Mouse (Mus musculus) testis, adult 2 months (tissue): ENCODE measurements around the gene Cdh15. TPM values are rescaled to one million over a fixed set of nuclear protein-coding genes. Genes with fewer than 3 reads are reported as not detected.

ENCODE experiments used
- H3K27ac ChIP-seq: fragments of 200-500 bp; 2 replicates; pipeline ENCODE4 v1.5.1; 2012; ENCODE audit warnings: low read depth, low read length; ENCODE audit not compliant: control insufficient read depth, insufficient read depth
- H3K27me3 ChIP-seq: fragments of 200-500 bp; 2 replicates; pipeline ENCODE4 v1.6.1; 2012; ENCODE audit warnings: mild to moderate bottlenecking, low read length, moderate library complexity; ENCODE audit not compliant: control insufficient read depth, insufficient read depth
- H3K36me3 ChIP-seq: fragments of 200-500 bp; 2 replicates; pipeline ENCODE4 v1.6.1; 2012; ENCODE audit warnings: mild to moderate bottlenecking, low read length; ENCODE audit not compliant: control insufficient read depth, insufficient read depth
- H3K4me1 ChIP-seq: fragments of 200-500 bp; 2 replicates; pipeline ENCODE4 v1.6.1; 2012; ENCODE audit warnings: low read length; ENCODE audit not compliant: control insufficient read depth, insufficient read depth
- H3K4me3 ChIP-seq: fragments of 200-500 bp; 2 replicates; pipeline ENCODE4 v1.5.1; 2012; ENCODE audit warnings: low read depth, mild to moderate bottlenecking, low read length, moderate library complexity, mixed read lengths; ENCODE audit not compliant: control insufficient read depth
- CTCF ChIP-seq: fragments of 200-500 bp; IDR thresholded peaks from 2 replicates; pipeline ENCODE4 v1.5.1; 2012; ENCODE audit warnings: low read depth, mild to moderate bottlenecking, inconsistent platforms, low read length, moderate library complexity; ENCODE audit not compliant: control insufficient read depth, insufficient read depth, insufficient replicate concordance
- POLR2A ChIP-seq: fragments of 200-500 bp; IDR thresholded peaks from 2 replicates; pipeline ENCODE4 v1.6.1; 2012; ENCODE audit warnings: low read depth, mild to moderate bottlenecking, inconsistent platforms, low read length, moderate library complexity; ENCODE audit not compliant: control insufficient read depth
- polyA plus RNA-seq: library from polyadenylated mRNA; depleted of rRNA; stranded (reverse); fragments of >200 nt; gene quantifications from 2 replicates; pipeline ENCODE4 v1.2.3, GENCODE M21; 2012

Gene Cdh15
- polyA plus RNA-seq, 1 experiment = 0.12 TPM

GRCm38 (mm10) chr8:122811870-122812494 lies 35.8 kb upstream of the Cdh15 start:
- H3K36me3 ChIP-seq = no peaks in the 10 kb centered on the region
- H3K27ac ChIP-seq = no peak overlapping the region
- H3K27me3 ChIP-seq = no peaks in the 10 kb centered on the region
- no peaks in the 10 kb centered on the region for H3K4me1 ChIP-seq
- H3K4me3 ChIP-seq = no peak overlapping the region
- TF ChIP-seq CTCF = no peak
- TF ChIP-seq POLR2A = no peak

GRCm38 (mm10) chr8:122812610-122813250 lies 35.0 kb upstream of the Cdh15 start:
- Histone ChIP-seq H3K4me3 (no peak overlapping the region), H3K36me3 (no peaks in the 10 kb centered on the region), H3K4me1 (no peaks in the 10 kb centered on the region), H3K27ac (no peak overlapping the region), H3K27me3 (no peaks in the 10 kb centered on the region)
- TF ChIP-seq POLR2A = no peak
- no peak for TF ChIP-seq CTCF

GRCm38 (mm10) chr8:122814608-122815007 lies 33.2 kb upstream of the Cdh15 start:
- Histone ChIP-seq H3K4me3 (no peak overlapping the region), H3K36me3 (no peaks in the 10 kb centered on the region), H3K27ac (no peak overlapping the region), H3K4me1 (no peaks in the 10 kb centered on the region), H3K27me3 (no peaks in the 10 kb centered on the region)
- no peak for TF ChIP-seq CTCF
- TF ChIP-seq POLR2A = no peak

GRCm38 (mm10) chr8:122816965-122817364 lies 30.8 kb upstream of the Cdh15 start:
- H3K27ac ChIP-seq = no peak overlapping the region
- TF ChIP-seq CTCF = no peak
- no peak for TF ChIP-seq POLR2A
- no peaks in the 10 kb centered on the region for H3K4me1 ChIP-seq
- no peaks in the 10 kb centered on the region for H3K36me3 ChIP-seq
- H3K27me3 ChIP-seq = no peaks in the 10 kb centered on the region
- H3K4me3 ChIP-seq = no peak overlapping the region

GRCm38 (mm10) chr8:122817724-122818496 lies 29.9 kb upstream of the Cdh15 start:
- Histone ChIP-seq H3K27me3 (no peaks in the 10 kb centered on the region), H3K36me3 (no peaks in the 10 kb centered on the region), H3K4me1 (no peaks in the 10 kb centered on the region), H3K4me3 (no peak overlapping the region), H3K27ac (no peak overlapping the region)
- TF ChIP-seq CTCF (no peak), POLR2A (no peak)

GRCm38 (mm10) chr8:122819776-122820175 lies 28.0 kb upstream of the Cdh15 start:
- H3K27me3 ChIP-seq = no peaks in the 10 kb centered on the region
- TF ChIP-seq POLR2A (no peak), CTCF (no peak)
- H3K4me1 ChIP-seq = no peaks in the 10 kb centered on the region
- H3K27ac ChIP-seq = no peak overlapping the region
- no peak overlapping the region for H3K4me3 ChIP-seq
- H3K36me3 ChIP-seq = no peaks in the 10 kb centered on the region

- Histone ChIP-seq H3K27ac (no peak overlapping the region), H3K4me3 (no peak overlapping the region), H3K4me1 (no peaks in the 10 kb centered on the region; the same call in 1 of the 2 replicates), H3K36me3 (no peaks in the 10 kb centered on the region), H3K27me3 (no peaks in the 10 kb centered on the region)
- no peak for TF ChIP-seq CTCF
- no peak for TF ChIP-seq POLR2A
Measured at GRCm38 (mm10) chr8:122824571-122824970, 23.2 kb upstream of the Cdh15 start.
